Mouse (Mus musculus) granulocyte monocyte progenitor cell, adult 5-6 weeks (primary cell): ENCODE data around the gene Wdr5. TPM values are rescaled to one million over a fixed set of nuclear protein-coding genes. Genes with fewer than 3 reads are reported as not detected.

Experiments used
- ATAC-seq: replicated peaks from 2 replicates; pipeline ENCODE4 v1.8.0; 2016; ENCODE audit warnings: mild to moderate bottlenecking, moderate TSS enrichment, inconsistent platforms; ENCODE audit not compliant: poor library complexity, severe bottlenecking
- total RNA-seq, 2 experiments: library from RNA; stranded (forward) in 1 of 2; stranded (reverse) in 1 of 2; fragments of 200-712, 200-1000 nt in 1 of 2; fragments of >200 nt in 1 of 2; fragmentation: Nextera tagmentation in 1 of 2; gene quantifications; 2 replicates each; pipeline ENCODE4 v1.2.3; 2014 to 2017

The Wdr5 gene
- total RNA-seq (2014; fragmentation: Nextera tagmentation), result 61.9 and 77.1 TPM in 2 replicates
- total RNA-seq (2017), result 76.8 and 88.0 TPM in 2 replicates

- peak; percentile 91 for ATAC-seq
These were observed at the start of gene Wdr5 for GRCm38 (mm10) chr2:27514639-27515328. Gene Wdr5, plus strand, starts transcription at chr2:27515157.

GRCm38 (mm10) chr2:27469292-27469990 is 45.5 kb upstream of the Wdr5 start:
- peak; percentile 54 for ATAC-seq

DNA sequence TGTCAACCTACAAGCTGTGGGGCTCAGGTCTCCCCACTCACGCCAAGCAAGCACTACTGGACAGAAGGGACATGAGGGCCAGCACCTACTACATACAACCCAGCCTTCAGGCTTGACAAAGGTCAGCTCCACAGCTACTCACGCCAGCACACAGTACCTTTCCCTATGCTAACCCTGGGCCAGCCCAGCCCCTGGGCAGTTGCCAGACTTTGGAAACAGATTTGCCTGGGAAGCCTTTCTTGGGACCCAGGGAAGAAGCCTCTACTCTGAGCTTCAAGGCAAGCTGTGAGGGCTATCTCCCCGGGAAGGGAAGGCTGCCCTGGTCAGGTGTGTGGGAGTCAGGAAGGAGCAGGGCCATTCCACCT is 45.0 kb upstream of the Wdr5 start:
- ATAC-seq, result no peak

DNA sequence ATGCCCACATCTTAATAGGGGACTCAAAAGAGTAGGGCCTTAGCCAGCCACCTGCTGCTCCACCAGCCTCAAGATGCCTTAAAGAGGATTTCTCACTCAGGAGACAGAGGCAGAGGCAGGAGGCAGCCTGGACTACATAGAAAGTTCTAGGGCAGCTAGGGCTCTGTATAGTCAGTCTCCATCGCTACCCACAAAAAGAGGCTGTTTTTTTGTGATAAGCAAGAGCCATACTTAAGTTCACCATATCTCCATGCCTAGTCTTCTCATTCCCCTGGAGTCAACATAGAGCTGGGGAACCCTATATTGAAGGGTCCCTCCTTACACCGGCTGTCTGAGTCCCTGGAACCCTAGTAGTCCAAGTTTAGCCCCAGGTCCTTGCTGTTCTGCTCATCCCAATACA is 44.4 kb upstream of the Wdr5 start:
- ATAC-seq, result no peak

GRCm38 (mm10) chr2:27471170-27471584 is 43.8 kb upstream of the Wdr5 start:
- no peak for ATAC-seq

- ATAC-seq, result no peak
These were observed 41.7 kb upstream of the Wdr5 start for GRCm38 (mm10) chr2:27473061-27473765.

DNA sequence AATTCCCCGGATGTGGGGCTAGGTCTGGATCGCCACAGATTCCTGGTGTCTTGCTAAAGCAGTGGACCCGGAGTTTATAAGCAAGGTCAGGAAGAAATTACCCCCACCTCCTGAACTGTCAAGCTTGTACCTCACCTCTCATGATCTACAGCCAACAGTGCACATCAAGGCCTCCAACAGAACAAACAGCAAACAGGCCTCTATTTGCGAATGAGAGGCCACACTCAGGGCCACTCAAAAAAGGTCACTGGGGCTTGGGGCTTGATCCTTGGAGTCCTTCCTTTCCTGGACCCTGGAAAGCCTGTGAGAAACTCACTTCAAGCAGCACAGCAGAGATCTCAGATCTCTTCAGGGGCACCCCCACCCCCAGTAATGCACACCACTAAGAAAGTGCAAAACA is 41.0 kb upstream of the Wdr5 start:
- no peak for ATAC-seq

GRCm38 (mm10) chr2:27474621-27475484 is 40.1 kb upstream of the Wdr5 start:
- peak; percentile 1; the same call in 1 of the 2 replicates for ATAC-seq

GRCm38 (mm10) chr2:27475495-27476302 is 39.3 kb upstream of the Wdr5 start:
- ATAC-seq, result peak; percentile 73

- ATAC-seq, result no peak
These were observed 38.4 kb upstream of the Wdr5 start for GRCm38 (mm10) chr2:27476303-27477192.

DNA sequence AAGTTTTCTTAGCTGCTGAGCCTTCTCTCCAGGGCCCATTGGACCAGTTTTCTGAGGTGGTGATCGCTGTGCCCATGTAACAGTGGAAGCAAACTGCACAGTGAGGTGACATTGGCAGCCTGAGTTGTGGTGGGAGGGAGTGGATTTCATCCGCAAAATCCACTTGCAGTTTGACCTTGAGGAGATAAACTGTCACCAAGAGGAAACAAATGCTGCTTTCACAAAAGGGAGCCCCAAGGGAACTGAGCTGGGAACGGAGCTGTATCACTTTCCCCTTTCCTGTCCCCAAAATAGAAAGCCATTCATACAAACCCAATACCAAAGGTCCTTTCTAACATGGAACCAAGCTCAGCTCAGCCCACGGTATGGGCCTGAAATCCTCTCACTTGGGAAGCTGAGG is 35.1 kb upstream of the Wdr5 start:
- no peak for ATAC-seq

DNA sequence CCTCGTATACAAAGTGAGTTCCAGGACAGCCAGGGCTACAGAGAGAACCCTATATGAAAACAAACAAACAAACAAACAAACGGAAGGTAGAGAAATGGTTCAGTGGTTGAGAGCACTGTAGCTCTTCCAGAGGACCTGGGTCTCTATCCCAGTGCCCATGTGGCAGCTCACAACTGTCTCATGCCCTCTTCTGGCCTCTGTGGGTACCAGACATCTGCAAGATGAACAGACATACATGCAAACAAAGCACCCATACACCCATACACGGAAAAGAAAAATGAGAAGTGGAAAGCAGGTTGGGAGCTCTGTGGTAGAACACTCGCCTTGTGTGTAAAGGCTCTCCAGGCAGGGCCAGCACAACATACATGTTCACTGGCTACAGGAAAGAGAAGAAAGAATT is 34.6 kb upstream of the Wdr5 start:
- ATAC-seq, result peak; percentile 40

- no peak for ATAC-seq
These were observed 32.6 kb upstream of the Wdr5 start for GRCm38 (mm10) chr2:27482265-27482861.

DNA sequence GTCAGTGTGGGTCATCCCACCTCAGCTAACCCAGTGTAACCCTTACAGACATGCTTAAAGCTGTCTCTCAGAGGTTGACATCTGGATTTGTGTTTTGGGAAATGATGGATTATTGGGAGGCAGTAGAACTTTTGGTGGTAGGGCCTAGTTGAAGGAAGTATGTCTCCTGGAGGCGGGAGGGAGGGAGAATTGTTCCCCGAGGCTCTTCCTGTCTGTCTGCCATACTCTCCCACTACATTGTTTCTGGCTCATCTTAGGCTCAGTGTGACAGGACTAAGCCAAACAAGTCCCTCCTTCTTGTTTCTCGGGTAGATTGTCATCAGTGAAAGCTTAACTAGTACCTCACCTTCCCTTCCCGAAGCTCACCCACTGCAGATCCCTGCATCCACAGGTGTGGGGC is 28.2 kb upstream of the Wdr5 start:
- ATAC-seq, result no peak

DNA sequence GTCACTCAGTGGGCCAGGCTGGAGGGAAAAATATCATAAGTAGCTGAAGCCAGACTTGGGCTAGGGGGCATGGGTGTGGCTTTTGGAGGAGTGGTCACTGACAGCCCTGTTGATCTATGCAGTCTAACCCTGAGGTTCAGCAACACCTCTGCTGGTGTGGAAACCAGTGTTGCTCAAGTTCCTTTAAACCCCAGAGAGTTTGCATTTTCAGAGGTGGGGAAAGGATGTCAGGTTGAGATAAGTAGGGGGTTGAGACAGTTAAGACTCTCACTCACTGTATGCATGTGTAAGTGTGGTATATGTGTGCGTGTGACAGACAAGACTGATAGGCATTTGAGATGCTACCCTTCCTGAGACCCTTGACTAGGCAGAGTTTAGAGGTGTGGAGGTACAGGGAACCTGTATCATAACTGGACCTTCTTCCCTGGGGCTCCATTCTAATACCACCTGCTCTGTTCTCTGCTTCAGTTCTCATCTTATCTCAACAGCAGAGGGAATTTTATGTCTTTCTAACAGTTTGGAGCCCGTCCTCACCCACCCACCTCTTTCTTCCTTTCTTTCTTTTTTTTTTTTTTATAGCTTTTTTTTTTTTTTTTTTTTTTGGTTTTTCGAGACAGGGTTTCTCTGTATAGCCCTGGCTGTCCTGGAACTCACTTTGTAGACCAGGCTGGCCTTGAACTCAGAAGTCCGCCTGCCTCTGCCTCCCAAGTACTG is 27.5 kb upstream of the Wdr5 start:
- ATAC-seq, result peak; percentile 94

DNA sequence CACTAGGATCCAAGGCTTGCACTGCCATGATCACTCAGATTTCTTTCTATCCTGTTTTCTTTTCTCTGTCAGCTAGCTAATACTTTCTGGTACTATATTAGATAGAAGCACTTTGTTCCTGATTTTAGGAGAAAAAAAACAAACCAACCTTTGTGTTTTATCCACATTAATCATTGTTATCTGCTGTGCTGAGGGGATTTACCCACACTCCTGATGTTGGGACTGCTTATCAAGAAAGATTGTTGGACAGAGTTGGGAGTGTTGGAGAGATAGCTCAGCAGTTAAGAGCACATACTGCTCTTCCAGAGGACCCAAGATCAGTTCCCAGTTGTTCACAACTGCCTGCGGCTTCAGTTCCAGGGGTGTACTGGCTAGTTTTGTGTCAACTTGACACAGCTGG is 26.6 kb upstream of the Wdr5 start:
- no peak for ATAC-seq

DNA sequence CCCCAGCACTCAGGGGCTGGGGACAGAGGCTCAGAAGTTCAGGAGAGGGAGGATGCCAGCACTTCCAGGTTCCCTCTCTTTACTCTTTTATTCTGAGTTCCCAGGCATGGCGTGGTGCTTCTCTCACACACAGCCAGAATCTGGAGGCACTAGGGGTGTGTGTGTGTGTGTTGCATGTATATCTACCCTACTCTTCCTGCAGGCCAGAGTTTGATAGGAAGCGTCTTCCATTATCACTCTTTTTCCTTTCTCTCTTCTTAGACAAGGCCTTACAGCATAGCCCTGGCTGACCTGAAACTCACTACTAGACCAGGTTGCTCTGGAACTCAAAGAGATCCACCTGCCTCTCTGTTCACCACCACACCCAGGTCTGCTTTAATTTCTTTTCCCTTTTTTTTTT is 24.0 kb upstream of the Wdr5 start:
- ATAC-seq, result no peak

DNA sequence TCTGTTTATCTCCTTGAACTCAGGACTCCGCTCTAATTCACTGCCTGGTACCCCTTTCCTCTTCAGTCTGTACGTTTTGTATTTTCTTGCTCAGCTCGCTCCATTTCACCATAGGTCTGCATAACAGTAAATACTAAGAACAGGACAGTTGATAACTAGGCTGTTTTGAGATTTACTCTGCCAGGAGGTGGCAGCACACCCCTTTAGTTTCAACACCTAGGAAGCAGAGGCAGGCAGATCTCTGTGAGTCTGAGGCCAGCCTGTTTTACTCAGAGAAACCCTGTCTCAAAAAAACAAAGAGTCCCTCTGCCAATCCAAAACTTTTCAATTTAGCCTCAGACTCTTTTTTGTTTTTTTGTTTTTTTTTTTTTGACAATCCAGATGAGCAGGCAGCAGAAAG is 21.0 kb upstream of the Wdr5 start:
- peak; percentile 12 for ATAC-seq
